Mouse (Mus musculus) lung, postnatal 4 days (tissue): Measurements from ENCODE around the gene Napepld.
"Not testable (repeated sequence)": the region's sequence is repeated elsewhere in the genome, so short reads cannot be mapped to it uniquely, and the experiment has no call there.

ENCODE experiments used
- DNase-seq, 2 experiments: peaks; one replicate each; pipeline ENCODE4 v3.0.0; 2021

Gene Napepld

GRCm38 (mm10) chr5:21703708-21704107 is 2.5 kb upstream of the Napepld start:
- DNase-seq = no peak

GRCm38 (mm10) chr5:21702873-21703475 is 1.8 kb upstream of the Napepld start:
- DNase-seq = no peak

DNA sequence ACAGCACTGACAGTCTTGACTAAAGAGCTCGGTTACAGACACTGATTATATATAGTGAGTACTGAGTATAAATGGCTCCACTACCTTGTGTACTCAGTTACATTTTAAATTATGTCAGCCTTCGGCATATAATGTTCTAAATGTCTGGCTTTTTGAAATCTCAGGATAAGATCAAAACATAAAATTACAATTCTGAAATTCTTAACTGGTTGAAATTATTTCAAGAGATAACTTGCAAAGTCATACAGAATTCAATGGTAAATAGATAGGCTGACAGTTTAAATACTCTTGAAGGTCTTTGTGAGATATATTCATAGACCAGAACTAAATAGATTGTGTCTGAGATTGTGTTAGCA is 791 bp upstream of the Napepld start:
- no peak for DNase-seq

GRCm38 (mm10) chr5:21700934-21701333 is 262 bp downstream of the Napepld start:
- no peak for DNase-seq

- DNase-seq = no peak
Measured at GRCm38 (mm10) chr5:21700272-21700821, 849 bp downstream of the Napepld start.

- not testable (repeated sequence) for DNase-seq
Measured at GRCm38 (mm10) chr5:21699555-21699954, 1.6 kb downstream of the Napepld start.

- no peak for DNase-seq
Measured at GRCm38 (mm10) chr5:21694854-21695490, 6.2 kb downstream of the Napepld start.

DNA sequence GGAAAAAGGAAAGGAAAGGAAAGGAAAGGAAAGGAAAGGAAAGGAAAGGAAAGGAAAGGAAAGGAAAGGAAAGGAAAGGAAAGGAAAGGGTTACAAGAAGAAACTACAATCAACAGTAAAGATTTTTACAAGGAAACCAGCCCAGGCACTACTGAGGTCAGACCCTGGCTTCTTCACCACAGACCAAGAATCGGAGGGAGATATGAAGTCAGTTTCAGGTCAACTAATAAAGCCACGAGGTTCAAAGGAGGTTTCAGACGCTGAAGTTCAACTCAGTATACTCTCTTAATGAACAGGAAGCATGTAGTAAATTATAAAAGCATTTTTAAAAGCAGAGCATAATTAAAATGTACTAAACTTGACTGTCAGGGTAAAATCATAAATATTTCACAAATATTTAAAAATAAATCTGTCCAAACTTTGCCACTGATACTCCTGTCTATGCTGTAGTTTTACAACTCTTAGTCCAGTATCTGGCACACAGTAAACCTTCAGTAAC is 7.8 kb downstream of the Napepld start:
- no peak for DNase-seq

DNA sequence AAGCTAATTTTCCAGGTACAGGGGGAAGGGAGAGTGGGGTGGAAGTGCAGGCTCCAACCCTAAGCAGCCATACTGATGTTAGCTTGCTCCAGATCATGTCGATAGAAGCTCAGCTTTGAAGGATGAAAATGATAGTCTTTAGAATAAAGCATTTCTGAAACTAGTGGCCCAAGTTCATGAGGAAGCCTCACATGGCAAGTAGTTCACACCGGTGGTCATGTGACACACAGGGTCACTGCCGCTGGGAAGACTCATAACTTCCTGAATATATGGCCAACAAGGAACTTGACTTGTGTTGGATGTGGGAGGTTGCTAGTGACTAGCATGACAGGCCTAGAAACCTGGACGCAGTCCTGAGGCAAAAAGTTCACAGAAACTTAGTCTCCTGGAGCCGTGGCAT is 9.0 kb downstream of the Napepld start:
- DNase-seq = no peak

DNA sequence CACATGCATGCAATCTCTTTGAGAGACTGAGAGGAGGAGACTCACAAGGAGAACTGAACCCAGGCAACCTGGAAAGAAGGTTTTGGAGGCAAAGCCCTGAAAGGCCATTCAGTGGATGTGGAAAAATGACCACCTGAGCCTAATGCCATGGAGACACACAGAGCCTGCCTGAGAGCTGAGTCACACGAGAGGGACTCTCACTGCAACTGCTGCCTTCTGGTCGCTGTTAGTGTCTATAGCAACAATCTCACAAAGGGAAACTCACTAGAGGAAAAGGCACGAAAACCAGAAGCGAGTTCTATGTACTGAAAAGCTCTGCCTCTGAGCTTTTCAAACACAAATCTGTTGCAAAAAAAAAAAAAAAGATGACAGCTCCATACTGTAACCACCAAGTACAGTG is 14.2 kb downstream of the Napepld start:
- DNase-seq = no peak

GRCm38 (mm10) chr5:21685001-21685400 is 16.2 kb downstream of the Napepld start:
- DNase-seq = no peak

GRCm38 (mm10) chr5:21683811-21684210 is 17.4 kb downstream of the Napepld start:
- DNase-seq = no peak

DNA sequence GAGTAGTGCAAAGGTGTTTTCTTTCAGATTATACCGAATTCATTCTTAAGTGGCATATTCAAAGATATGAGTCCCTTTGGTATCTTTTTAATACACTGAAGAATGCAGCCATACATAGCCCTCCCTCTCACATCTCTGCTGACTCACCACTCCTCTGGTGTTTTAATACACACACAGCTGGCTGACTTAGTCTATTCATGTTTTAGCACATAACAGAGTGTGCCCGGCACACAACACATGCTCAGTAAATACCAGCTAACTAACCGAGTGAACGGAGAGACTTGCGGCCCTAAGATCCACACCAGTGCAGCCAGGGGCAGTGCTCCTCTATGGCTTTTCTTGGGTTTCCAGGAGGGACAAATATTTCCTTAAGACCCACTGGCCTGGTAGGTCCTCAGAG is 20.3 kb downstream of the Napepld start:
- DNase-seq = no peak

DNA sequence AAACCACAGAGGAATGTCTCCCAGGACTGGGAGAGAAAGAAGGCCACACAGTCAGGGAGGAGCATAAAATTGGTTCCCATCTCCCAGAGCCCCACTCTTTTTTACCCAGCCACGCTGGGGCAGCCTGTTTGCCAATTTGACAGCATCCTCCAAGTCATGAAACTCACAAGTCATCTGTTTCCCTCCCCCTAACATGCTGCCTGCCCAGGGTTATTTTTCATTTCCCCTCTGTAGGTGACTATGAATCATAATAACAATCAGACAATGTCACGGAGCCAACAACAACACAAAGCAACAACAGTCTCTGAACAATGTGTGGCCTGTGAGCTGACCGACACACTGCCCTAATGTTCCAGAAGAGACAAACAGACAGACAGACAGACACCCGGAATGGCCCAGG is 21.2 kb downstream of the Napepld start:
- DNase-seq = no peak

DNA sequence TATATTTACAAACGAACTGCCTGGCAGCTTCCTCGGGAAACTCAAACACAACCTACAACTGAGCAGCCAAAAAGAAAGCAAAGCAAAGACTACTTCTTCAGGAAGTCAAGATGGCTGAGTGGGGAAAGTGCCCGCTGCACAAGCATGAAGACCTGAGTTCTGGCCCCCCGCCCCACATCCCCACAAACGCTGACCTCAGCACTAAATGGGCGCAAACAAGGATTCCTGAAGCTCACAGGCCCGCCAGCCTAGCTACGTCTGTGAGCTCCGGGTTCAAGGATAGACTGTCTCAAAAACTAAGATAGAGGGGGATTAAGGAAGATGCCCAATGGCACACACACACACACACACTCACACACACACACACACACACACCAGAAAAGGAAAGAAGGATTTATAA is 22.8 kb downstream of the Napepld start:
- DNase-seq = no peak

DNA sequence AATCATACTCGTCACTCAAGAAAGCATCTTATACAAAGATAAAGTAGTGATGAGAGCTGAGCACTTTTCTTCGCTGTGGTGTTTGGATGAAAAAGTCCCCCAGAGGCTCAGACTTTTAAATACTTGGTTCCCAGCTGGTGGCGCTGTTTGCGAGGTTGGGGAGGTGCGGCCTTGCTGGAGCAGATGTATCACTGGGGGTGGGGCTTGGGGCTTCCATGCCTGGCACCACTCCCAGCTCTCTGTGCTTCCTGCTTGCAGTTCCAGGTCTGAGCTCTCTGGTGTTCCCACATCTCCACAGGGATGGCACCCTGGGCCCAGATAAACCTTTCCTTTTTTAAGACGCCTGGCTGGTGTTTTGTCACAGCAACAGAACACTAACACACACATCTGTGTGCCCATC is 23.3 kb downstream of the Napepld start:
- DNase-seq = peak in 1 of 2 experiments; percentile 21

DNA sequence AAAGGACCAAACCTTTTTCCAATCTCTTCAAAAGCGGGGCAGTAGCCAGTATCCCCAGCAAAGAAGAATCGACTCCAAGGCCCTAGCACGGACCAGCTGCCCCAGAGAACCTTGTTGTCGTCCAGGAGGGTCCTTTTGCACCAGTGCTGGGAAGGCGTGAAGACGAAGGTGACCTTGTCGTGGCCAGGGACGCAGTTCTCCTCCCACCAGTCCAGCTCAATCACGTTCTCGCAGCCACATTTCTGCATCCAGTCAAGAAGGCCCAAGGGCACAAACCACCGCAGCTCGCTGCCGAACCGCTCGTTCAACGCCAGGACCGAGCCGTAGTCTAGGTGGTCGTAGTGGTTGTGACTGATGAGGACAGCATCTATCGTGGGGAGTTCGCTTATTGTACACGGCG is 25.7 kb downstream of the Napepld start:
- DNase-seq = no peak

- no peak for DNase-seq
Measured at GRCm38 (mm10) chr5:21675019-21675418, 26.2 kb downstream of the Napepld start.

DNA sequence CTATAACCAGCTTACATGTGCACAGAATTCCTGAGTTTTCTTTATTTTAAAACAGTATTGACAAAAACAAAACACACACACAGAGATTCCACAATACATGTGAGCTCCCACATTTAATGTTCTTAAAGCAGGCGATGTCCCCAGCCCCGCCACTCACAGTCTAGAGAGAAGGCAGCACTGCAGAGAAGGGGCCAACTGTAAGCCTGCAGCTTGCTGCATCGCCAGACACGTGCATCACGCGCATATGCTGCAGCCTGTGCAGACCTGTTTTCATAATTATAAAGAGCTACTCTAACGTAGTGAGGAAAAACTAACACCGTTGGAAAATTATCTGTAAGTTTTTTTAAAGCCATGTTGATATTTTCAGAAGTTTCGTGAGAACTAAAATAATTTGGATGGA is 27.5 kb downstream of the Napepld start:
- no peak for DNase-seq

GRCm38 (mm10) chr5:21672812-21673635 is 28.2 kb downstream of the Napepld start:
- DNase-seq = peak in 1 of 2 experiments; percentile 43

DNA sequence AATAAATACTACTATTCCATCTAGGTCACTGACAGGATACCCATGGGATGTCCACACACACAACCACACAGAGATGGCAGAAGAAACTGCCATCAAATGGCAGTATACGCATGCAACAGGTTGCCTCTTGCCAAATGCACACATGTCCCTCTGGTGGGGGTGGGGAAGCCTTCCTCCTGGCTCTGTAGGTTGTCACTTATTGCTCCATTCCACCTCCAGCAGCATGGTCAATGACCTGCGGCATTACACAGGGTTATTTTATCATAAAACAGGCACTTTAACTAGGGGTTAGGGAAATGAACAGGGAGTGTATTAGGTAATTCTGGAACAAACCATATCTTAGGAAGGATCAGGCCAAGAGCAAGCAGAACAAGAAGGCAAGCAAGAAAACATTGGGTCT is 31.9 kb downstream of the Napepld start:
- no peak for DNase-seq

GRCm38 (mm10) chr5:21667191-21668137 is 33.7 kb downstream of the Napepld start:
- DNase-seq = no peak
